Mouse (Mus musculus) kidney, embryonic 16.5 days (tissue): Measurements from ENCODE around the gene Plekho2. TPM values are rescaled to one million over a fixed set of nuclear protein-coding genes. Genes with fewer than 3 reads are reported as not detected.
A peak's percentile ranks its signal among the peaks of the same experiment; 100 is the strongest.

Experiments
- ATAC-seq: fragments of 200-750 bp; cut with Nextera tagmentation; 2 replicates; pipeline ENCODE4 v1.8.0; 2017; ENCODE audit warnings: moderate TSS enrichment; ENCODE audit not compliant: low FRiP score, low TSS enrichment
- H3K27ac ChIP-seq: fragments of 300-500 bp; sonication (generic); 2 replicates; pipeline ENCODE4 v1.5.1; 2014; ENCODE audit warnings: low read length
- H3K27me3 ChIP-seq: fragments of 300-500 bp; sonication (generic); 2 replicates; pipeline ENCODE4 v1.6.1; 2014; ENCODE audit warnings: low read length, control low read depth, mixed read lengths; ENCODE audit not compliant: insufficient read depth
- H3K36me3 ChIP-seq: fragments of 300-500 bp; sonication (generic); 2 replicates; pipeline ENCODE4 v1.6.1; 2014; ENCODE audit warnings: low read length, control low read depth, mixed read lengths; ENCODE audit not compliant: insufficient read depth
- H3K4me1 ChIP-seq: fragments of 300-500 bp; sonication (generic); 2 replicates; pipeline ENCODE4 v1.6.1; 2014; ENCODE audit warnings: low read length, control low read depth, mixed read lengths; ENCODE audit not compliant: insufficient read depth
- H3K4me2 ChIP-seq: fragments of 300-500 bp; sonication (generic); replicated peaks from 2 replicates; pipeline ENCODE4 v1.6.1; 2014; ENCODE audit warnings: low read depth, low read length
- H3K4me3 ChIP-seq: fragments of 300-500 bp; sonication (generic); 2 replicates; pipeline ENCODE4 v1.5.1; 2014; ENCODE audit warnings: mild to moderate bottlenecking, low read length
- H3K9ac ChIP-seq: fragments of 300-500 bp; sonication (generic); replicated peaks from 2 replicates; pipeline ENCODE4 v1.6.1; 2014; ENCODE audit warnings: low read length
- H3K9me3 ChIP-seq: fragments of 300-500 bp; sonication (generic); 2 replicates; pipeline ENCODE4 v1.6.1; 2016; ENCODE audit warnings: low read length, control low read depth
- WGBS: fragments of 180-500 bp; shearing (Covaris S2); extraction: QIAGEN DNeasy Blood & Tissue Kit; methylation state at CpG from one replicate; pipeline ENCODE4 v1.1.7; 2014; 5-methylcytosine and 5-hydroxymethylcytosine counted together
- polyA plus RNA-seq: library from polyadenylated mRNA; unstranded; fragments of >200 nt; fragmentation: Nextera tagmentation; extraction: Ambion mirVana; gene quantifications from 2 replicates; pipeline ENCODE4 v1.2.1, GENCODE M21; 2015

Plekho2 gene
- polyA plus RNA-seq, 1 experiment from 2014 or later: 19.4 TPM

- Histone ChIP-seq H3K27me3 (no peaks in the 10 kb centered on the region), H3K36me3 (no peaks in the 10 kb centered on the region), H3K9ac (peak overlapping the region; percentile 41; the same call in 1 of the 2 replicates), H3K4me3 (no peak overlapping the region), H3K4me2 (no peak overlapping the region), H3K4me1 (peaks cover 4% of the 10 kb centered on the region; the same call in 1 of the 2 replicates), H3K27ac (no peak overlapping the region), H3K9me3 (no peaks in the 10 kb centered on the region)
- 48% methylated on average over 9 of the region's 9 CpGs for WGBS
- 0 out of 2 replicates have a peak, but pooled peaks have one; percentile 1 for ATAC-seq
Observed at GRCm38 (mm10) chr9:65606321-65607109, 26.7 kb upstream of the Plekho2 start.

GRCm38 (mm10) chr9:65605471-65606136 lies 25.8 kb upstream of the Plekho2 start:
- Histone ChIP-seq H3K4me3 (no peak overlapping the region; the same call in 1 of the 2 replicates), H3K27me3 (no peaks in the 10 kb centered on the region), H3K36me3 (no peaks in the 10 kb centered on the region), H3K4me1 (peaks cover 4% of the 10 kb centered on the region; the same call in 1 of the 2 replicates), H3K9ac (0 out of 2 replicates have a peak overlapping the region, but pooled peaks have one; percentile 41), H3K4me2 (peak overlapping the region; percentile 36), H3K27ac (no peak overlapping the region), H3K9me3 (no peaks in the 10 kb centered on the region)
- WGBS: 11% methylated on average over 9 of the region's 9 CpGs
- ATAC-seq: peak; percentile 89

GRCm38 (mm10) chr9:65603401-65604102 lies 23.7 kb upstream of the Plekho2 start:
- Histone ChIP-seq H3K4me1 (peaks cover 4% of the 10 kb centered on the region; the same call in 1 of the 2 replicates), H3K4me2 (no peak overlapping the region), H3K9ac (no peak overlapping the region), H3K36me3 (no peaks in the 10 kb centered on the region), H3K9me3 (no peaks in the 10 kb centered on the region), H3K4me3 (no peak overlapping the region), H3K27ac (no peak overlapping the region), H3K27me3 (no peaks in the 10 kb centered on the region)
- no peak for ATAC-seq
- 43% methylated on average over 8 of the region's 8 CpGs for WGBS

- H3K4me1 ChIP-seq: no peaks in the 10 kb centered on the region
- no peak overlapping the region for H3K4me3 ChIP-seq
- H3K27me3 ChIP-seq: no peaks in the 10 kb centered on the region
- no peaks in the 10 kb centered on the region for H3K9me3 ChIP-seq
- no peak overlapping the region for H3K27ac ChIP-seq
- no peaks in the 10 kb centered on the region for H3K36me3 ChIP-seq
- no peak overlapping the region for H3K4me2 ChIP-seq
- no peak overlapping the region for H3K9ac ChIP-seq
- ATAC-seq: no peak
- WGBS: 55% methylated on average over 2 of the region's 2 CpGs
Observed at GRCm38 (mm10) chr9:65600951-65601350, 21.1 kb upstream of the Plekho2 start.

GRCm38 (mm10) chr9:65598765-65599249 lies 19.0 kb upstream of the Plekho2 start:
- WGBS: 50% methylated on average over 8 of the region's 11 CpGs
- Histone ChIP-seq H3K27ac (no peak overlapping the region), H3K4me3 (peak overlapping the region; percentile 20; the same call in 1 of the 2 replicates), H3K9ac (no peak overlapping the region), H3K4me2 (peak overlapping the region; percentile 19; the same call in 1 of the 2 replicates), H3K36me3 (peaks cover 10% of the 10 kb centered on the region), H3K4me1 (no peaks in the 10 kb centered on the region), H3K27me3 (no peaks in the 10 kb centered on the region), H3K9me3 (no peaks in the 10 kb centered on the region)
- no peak for ATAC-seq

GRCm38 (mm10) chr9:65593596-65593995 lies 13.8 kb upstream of the Plekho2 start:
- H3K9ac ChIP-seq: no peak overlapping the region
- 0 out of 2 replicates have a peak, but pooled peaks have one; percentile 36 for ATAC-seq
- no peak overlapping the region for H3K4me2 ChIP-seq
- 73% methylated on average over 9 of the region's 9 CpGs for WGBS
- H3K27me3 ChIP-seq: no peaks in the 10 kb centered on the region
- no peak overlapping the region for H3K4me3 ChIP-seq
- H3K27ac ChIP-seq: no peak overlapping the region
- peaks cover 43% of the 10 kb centered on the region for H3K36me3 ChIP-seq
- no peaks in the 10 kb centered on the region for H3K9me3 ChIP-seq
- peaks cover 13% of the 10 kb centered on the region for H3K4me1 ChIP-seq

- Histone ChIP-seq H3K27me3 (no peaks in the 10 kb centered on the region), H3K9me3 (no peaks in the 10 kb centered on the region), H3K27ac (no peak overlapping the region), H3K36me3 (peaks cover 43% of the 10 kb centered on the region), H3K4me2 (no peak overlapping the region), H3K4me1 (peaks cover 17% of the 10 kb centered on the region), H3K4me3 (no peak overlapping the region), H3K9ac (no peak overlapping the region)
- ATAC-seq: no peak
- WGBS: 85% methylated on average over 3 of the region's 3 CpGs
Observed at GRCm38 (mm10) chr9:65592721-65593120, 12.9 kb upstream of the Plekho2 start.

- ATAC-seq: no peak
- peak overlapping the region; percentile 66 for H3K4me3 ChIP-seq
- no peaks in the 10 kb centered on the region for H3K9me3 ChIP-seq
- H3K9ac ChIP-seq: peak overlapping the region; percentile 80
- H3K27ac ChIP-seq: no peak overlapping the region
- peaks cover 34% of the 10 kb centered on the region for H3K36me3 ChIP-seq
- H3K4me1 ChIP-seq: peaks cover 20% of the 10 kb centered on the region
- H3K4me2 ChIP-seq: peak overlapping the region; percentile 90
- H3K27me3 ChIP-seq: no peaks in the 10 kb centered on the region
- WGBS: 94% methylated on average over 3 of the region's 3 CpGs
Observed at GRCm38 (mm10) chr9:65589091-65589490, 9.3 kb upstream of the Plekho2 start.

GRCm38 (mm10) chr9:65587573-65588358 lies 7.9 kb upstream of the Plekho2 start:
- H3K9me3 ChIP-seq: no peaks in the 10 kb centered on the region
- H3K27ac ChIP-seq: 0 out of 2 replicates have a peak overlapping the region, but pooled peaks have one; percentile 6
- peaks cover 25% of the 10 kb centered on the region for H3K36me3 ChIP-seq
- peak overlapping the region; percentile 90 for H3K4me2 ChIP-seq
- ATAC-seq: peak; percentile 37; the same call in 1 of the 2 replicates
- peak overlapping the region; percentile 80 for H3K9ac ChIP-seq
- H3K4me3 ChIP-seq: peak overlapping the region; percentile 66
- no peaks in the 10 kb centered on the region for H3K27me3 ChIP-seq
- H3K4me1 ChIP-seq: peaks cover 24% of the 10 kb centered on the region
- WGBS: 0% methylated on average over 63 of the region's 64 CpGs
